Mouse (Mus musculus) ZHBTc4 (cell line): ENCODE results near the gene Rara.
A peak's percentile ranks its signal among the peaks of the same experiment; 100 is the strongest.

ENCODE experiments used
- DNase-seq: peaks from one replicate; pipeline ENCODE4 v3.0.0-alpha.2; 2011; ENCODE audit warnings: low read depth, low spot score

Rara gene

DNA sequence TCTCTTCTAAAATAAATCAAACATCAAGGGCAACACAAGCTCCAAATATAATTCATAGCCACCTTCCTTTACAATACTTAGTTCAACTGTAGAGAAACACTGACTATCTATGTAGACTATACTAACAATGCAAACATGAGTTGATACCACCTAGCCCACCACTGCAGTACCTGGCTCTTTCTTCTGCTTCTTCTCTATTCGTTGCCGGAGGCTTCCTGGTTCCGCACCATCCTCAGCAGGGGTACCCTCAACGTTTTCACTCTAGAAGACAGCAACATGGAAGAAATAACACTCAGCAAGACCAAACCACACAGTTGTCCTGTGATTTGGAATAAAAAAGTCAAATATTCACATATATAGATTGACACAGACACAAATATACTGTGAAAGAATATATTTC is 70.0 kb downstream of the Rara start:
- DNase-seq: no peak

DNA sequence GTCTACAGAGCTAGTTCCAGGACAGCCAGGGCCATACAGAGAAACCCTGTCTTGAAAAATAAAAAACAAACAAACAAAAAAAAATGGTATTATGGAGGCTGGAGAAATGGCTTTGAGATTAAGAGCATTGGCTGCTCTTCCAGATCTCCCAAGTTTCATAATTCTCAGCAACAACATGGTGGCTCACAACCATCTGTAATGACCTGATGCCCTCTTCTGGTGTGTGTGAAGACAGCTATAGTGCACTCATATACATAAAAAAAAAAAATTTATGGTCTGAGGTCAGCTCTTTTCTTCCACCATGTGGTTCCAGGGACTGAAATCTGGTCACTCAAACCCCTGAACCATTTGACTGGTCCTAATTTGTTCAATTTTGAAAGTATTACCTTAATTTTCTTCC is 71.2 kb downstream of the Rara start:
- no peak for DNase-seq

DNA sequence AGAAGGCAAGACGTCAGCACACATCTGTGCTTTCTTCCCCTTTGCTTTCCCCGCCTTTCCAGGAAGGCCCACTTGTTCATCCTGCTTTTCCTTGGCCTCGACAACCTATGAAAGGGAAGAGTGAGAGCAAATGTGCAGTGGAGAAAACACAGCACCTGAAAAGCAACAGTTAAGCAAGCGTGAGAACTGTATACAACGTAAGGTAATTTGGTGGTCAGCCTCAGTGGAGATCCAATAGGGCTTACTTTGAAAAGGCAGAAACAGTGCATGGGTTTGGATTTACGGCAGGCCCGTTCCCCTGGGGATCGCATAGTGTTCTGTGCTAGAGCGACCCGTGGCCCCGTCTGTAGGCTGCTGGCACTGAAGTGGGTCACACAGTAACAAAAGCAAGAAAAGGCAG is 71.6 kb downstream of the Rara start:
- no peak for DNase-seq

DNA sequence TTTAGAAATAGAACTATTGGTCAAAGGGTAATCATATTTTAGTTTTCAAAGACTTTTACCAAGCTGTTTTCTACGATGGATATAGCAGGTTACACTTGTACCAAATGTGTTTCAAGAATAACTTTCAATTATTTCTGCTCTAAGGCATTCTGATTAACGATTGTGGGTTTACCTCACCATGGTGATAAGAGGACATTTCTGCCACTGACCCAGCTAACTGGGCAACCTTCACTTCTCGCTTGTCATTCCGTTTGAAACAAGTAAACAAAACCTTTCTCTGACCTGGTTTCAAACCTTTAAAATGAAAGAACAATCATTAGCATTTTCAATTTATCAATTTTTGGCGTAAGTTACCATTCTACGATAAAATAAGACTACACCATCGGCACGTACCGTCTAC is 79.2 kb downstream of the Rara start:
- no peak for DNase-seq

DNA sequence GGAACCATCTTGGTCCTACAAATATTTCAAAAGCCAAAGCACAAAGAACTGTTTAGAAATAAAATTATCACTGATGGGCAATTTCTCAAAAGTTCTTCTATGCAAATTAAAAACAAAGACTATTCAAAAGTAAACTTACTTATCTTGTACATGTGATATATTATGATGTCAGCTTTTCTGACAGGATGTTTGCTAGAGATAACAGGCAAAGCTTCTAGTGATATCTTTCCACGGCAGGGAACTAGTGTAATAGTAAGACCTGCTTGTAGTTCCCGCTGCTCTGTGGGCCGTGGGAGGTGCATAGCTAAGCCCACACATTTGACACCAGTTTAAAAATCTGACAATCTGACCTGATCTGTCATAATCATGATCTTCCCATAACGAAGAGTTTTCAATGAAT is 82.5 kb downstream of the Rara start:
- no peak for DNase-seq

DNA sequence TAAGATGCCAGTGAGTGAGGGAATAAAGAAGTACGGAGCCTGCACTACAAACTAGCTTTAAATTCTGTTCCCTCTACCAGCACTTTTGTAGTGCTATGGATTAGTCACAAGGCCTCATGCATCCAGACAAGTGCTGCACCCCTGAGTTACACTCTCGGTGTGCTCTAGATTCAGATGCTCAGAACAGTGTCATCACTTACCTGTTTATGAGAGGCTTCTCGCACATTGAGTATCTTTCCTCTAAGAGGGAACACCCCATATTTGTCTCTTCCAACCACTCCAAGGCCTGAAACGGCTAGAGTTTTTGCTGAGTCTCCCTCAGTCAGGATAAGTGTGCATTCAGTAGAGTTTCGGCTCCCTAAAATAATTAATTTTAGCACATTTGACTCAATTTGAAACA is 83.1 kb downstream of the Rara start:
- DNase-seq: no peak

DNA sequence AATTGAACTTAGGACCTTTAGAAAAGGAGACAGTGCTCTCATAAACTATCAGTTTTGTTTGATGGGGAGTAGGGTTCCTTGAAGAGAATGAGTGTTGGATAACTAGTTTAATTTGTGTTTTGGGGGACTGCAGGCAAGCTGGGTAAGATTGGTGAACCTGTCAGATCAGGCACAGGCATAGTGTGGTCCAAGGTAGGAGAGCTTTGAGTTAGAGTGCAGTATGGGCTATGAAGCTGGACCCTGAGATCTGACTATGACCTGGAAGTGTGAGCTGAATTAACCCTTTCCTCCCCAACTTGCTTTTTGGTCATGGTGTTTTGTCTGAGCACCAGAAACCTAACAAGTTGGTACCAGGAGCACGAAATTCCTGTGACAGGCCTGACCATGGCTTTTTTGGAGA is 86.2 kb downstream of the Rara start:
- no peak for DNase-seq

DNA sequence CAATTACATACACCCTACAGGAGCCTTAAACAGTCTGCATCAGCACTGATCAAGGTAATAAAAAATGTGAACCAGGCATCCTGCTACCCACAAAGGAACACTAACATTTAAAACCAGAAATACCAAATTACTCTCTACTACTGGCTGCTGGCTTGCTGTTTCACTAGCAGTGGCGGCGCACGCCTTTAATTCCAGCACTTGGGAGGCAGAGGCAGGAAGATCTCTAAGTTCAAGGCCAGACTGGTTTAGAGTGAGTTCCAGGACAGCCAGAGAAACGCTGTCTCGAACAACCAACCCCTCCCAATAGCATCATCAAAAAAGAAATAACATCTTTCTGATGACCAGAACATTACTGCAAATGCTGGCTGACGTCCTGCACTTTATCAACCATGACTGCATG is 92.2 kb downstream of the Rara start:
- DNase-seq: no peak

DNA sequence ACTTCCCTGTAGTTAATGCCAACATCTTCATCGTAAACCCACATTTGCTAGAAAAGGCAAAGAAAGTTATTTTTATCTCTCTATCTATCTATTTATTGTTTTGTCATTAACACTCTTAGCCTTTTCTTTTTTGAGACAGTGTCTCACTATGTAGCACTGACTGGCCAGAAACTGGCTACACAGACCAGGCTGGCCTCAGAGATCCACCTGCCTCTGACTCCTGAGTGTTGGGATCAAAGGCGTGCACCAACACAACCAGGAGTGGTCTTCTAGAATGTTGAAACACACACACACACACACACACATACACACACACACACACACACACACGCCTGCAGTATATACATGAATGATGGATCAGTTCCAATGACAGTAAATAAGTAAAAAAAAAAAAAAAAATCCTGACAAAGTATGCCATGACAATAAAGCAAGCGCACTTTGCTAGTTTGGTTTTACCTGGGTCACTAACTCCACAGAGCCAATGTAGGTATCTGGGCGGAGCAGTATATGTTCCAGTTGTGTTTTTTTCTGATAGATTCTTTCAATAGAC is 94.8 kb downstream of the Rara start:
- no peak for DNase-seq

DNA sequence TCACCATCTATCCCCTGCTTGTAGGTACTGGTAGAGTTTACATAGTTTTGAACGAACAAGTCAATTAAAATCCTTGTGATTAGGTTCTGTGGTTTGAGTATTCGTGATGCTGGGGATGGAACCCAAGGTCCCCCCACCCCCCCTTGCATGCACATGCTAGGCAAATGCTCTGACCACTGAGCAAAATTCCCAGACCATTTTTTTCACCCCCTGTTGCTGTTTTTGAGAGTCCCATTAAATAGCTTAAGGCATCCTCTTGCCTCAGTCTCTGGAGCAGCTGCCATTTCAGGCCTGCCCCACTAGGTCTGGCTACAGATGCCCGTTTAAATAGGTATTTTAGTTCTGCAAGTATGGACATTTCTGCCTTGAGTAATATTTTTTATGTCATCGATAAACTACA is 95.5 kb downstream of the Rara start:
- peak; percentile 19 for DNase-seq

DNA sequence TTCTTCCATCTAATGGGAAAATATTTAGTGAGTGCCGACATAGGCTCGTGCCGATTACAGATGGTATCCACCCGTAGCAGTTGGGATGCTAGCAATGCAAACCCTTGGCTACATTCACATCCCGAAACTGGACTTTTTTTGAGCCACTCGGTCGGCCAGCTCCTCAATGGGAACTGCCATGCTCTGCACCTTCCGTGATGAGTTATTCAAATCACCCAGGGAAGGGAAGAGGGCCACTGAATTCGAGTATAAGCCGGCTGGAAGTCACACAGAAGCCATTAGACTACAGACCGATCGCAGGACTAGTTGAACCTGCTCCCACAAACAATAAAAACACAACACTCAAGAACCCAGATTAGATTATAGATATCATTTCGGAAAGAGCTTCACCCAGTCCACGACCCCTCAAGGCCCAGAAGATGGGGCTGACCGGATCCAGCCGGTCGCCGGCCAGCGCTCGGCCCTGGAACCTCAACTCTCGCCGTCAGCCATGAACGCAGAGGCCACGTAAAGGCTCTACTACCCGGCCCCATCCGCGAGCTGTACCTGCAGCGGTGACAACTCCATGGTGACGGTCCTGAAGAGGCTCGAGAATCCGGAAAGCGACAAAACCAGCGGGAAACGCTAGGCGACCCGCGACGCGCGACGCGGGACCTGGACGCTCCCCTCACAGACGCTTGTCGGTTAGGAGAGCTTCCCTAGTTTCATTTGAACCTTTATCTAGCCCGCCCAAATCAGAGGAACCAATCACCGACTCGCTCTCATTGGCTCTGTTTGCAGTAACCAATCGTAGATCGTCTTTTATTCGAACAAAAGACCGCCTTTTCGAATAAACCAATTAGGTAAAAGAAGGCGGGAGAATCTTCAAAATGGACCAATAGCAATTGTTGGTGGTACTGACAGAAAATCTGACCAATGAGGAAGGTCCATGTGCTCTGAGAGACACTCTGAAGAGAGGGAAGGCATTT is 96.2 kb downstream of the Rara start, which contains the start of gene Top2a:
Gene Top2a (minus strand): TSS at position 690 of the 968 bp plus-strand sequence.
- DNase-seq: peak; percentile 98
